Mouse (Mus musculus): ENCODE measurements at regions not wholly inside any gene's neighbourhood (a gene's known extent, or its start where the extent isn't known, plus 50 kb on each side); places are given as distances from the start of the nearest gene placed in this dataset.

- no peak for DNase-seq
- no peak overlapping the region for H3K27ac ChIP-seq (ENCODE audit: insufficient read depth, low read length)
- 83% methylated on average over 5 of the region's 5 CpGs for WGBS
- H3K4me1 ChIP-seq (ENCODE audit: control insufficient read depth, insufficient read depth, low read length), result no peaks in the 10 kb centered on the region
- H3K4me3 ChIP-seq (replicated peaks; ENCODE audit: insufficient read depth, low read depth, low read length), result no peak overlapping the region
- no peak for TF ChIP-seq CTCF (IDR thresholded peaks at IDR 0.05; ENCODE audit: borderline replicate concordance, insufficient read depth, low read depth, low read length)
- H3K27me3 ChIP-seq (ENCODE audit: control insufficient read depth, insufficient read depth, low read length), result no peaks in the 10 kb centered on the region
Measured at GRCm38 (mm10) chr5:26586108-26586507, 230.9 kb upstream of the Dpp6 start.

DNA sequence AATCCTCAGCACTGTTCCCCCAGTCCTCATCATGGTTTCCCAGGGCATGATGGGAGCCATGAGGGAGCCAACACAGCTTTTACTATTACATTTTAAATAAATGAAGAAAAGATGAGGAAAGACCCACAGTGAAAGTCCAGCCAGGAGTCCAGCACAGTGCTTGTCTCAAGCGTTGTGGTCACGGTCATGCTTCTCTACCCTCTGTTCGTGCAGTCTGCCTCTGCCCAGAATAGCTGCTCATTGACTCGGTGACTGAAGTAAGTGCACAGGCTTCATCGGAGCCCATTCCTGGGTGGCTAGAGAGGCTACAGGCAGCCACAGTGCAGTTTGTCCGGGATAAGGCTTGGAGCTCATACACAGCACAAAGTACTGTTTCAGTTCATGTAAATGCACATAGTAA is 226.1 kb upstream of the Dpp6 start:
- Histone ChIP-seq H3K27ac (ENCODE audit: insufficient read depth, low read length) (no peak overlapping the region), H3K27me3 (ENCODE audit: control insufficient read depth, insufficient read depth, low read length) (no peaks in the 10 kb centered on the region), H3K4me1 (ENCODE audit: control insufficient read depth, insufficient read depth, low read length) (no peaks in the 10 kb centered on the region), H3K4me3 (replicated peaks; ENCODE audit: insufficient read depth, low read depth, low read length) (no peak overlapping the region)
- no peak for DNase-seq
- WGBS, result 82% methylated on average over 6 of the region's 6 CpGs
- TF ChIP-seq POLR2A (IDR thresholded peaks at IDR 0.05; ENCODE audit: borderline replicate concordance, insufficient read depth, low read length) (no peak), CTCF (IDR thresholded peaks at IDR 0.05; ENCODE audit: borderline replicate concordance, insufficient read depth, low read depth, low read length) (no peak)

GRCm38 (mm10) chr5:26592341-26592740 is 224.7 kb upstream of the Dpp6 start:
- no peak for DNase-seq
- WGBS, result 92% methylated on average over 3 of the region's 3 CpGs
- H3K27ac ChIP-seq (ENCODE audit: insufficient read depth, low read length), result no peak overlapping the region
- no peaks in the 10 kb centered on the region for H3K4me1 ChIP-seq (ENCODE audit: control insufficient read depth, insufficient read depth, low read length)
- H3K4me3 ChIP-seq (replicated peaks; ENCODE audit: insufficient read depth, low read depth, low read length), result no peak overlapping the region
- TF ChIP-seq CTCF (IDR thresholded peaks at IDR 0.05; ENCODE audit: borderline replicate concordance, insufficient read depth, low read depth, low read length), result no peak
- TF ChIP-seq POLR2A (IDR thresholded peaks at IDR 0.05; ENCODE audit: borderline replicate concordance, insufficient read depth, low read length), result no peak
- H3K27me3 ChIP-seq (ENCODE audit: control insufficient read depth, insufficient read depth, low read length), result no peaks in the 10 kb centered on the region

- no peak overlapping the region for H3K27ac ChIP-seq (ENCODE audit: insufficient read depth, low read length)
- TF ChIP-seq POLR2A (IDR thresholded peaks at IDR 0.05; ENCODE audit: borderline replicate concordance, insufficient read depth, low read length) (no peak), CTCF (IDR thresholded peaks at IDR 0.05; ENCODE audit: borderline replicate concordance, insufficient read depth, low read depth, low read length) (no peak)
- no peak overlapping the region for H3K4me3 ChIP-seq (replicated peaks; ENCODE audit: insufficient read depth, low read depth, low read length)
- 53% methylated on average over 2 of the region's 2 CpGs for WGBS
- no peaks in the 10 kb centered on the region for H3K27me3 ChIP-seq (ENCODE audit: control insufficient read depth, insufficient read depth, low read length)
- DNase-seq, result peak; percentile 18 to 29
- peaks cover 3% of the 10 kb centered on the region; the same call in 1 of the 2 replicates for H3K4me1 ChIP-seq (ENCODE audit: control insufficient read depth, insufficient read depth, low read length)
Measured at GRCm38 (mm10) chr5:26597991-26598390, 219.0 kb upstream of the Dpp6 start.

DNA sequence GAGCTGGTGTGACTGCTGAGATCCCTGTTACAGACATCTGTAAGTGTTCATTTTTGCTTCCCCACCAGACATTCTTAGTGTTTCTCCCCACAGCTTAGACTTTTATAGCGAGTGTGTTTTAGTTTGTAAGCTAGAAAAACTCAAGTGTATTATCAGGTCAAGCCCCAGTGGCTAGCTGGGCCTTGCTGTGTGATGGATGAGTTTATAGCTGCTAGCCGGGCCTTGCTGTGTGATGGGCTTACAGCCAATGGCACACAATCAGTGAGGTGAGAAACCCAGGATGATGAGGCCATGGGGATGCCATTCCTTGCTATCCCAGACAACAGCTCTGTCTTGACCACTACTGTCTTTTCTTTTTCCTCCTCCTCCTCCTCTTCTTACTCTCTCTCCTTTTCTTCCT is 197.7 kb upstream of the Dpp6 start:
- DNase-seq, result no peak
- TF ChIP-seq POLR2A (IDR thresholded peaks at IDR 0.05; ENCODE audit: borderline replicate concordance, insufficient read depth, low read length) (no peak), CTCF (IDR thresholded peaks at IDR 0.05; ENCODE audit: borderline replicate concordance, insufficient read depth, low read depth, low read length) (no peak)
- WGBS, result 64% methylated on average over 2 of the region's 2 CpGs
- no peak overlapping the region for H3K27ac ChIP-seq (ENCODE audit: insufficient read depth, low read length)
- H3K4me1 ChIP-seq (ENCODE audit: control insufficient read depth, insufficient read depth, low read length), result no peaks in the 10 kb centered on the region
- no peaks in the 10 kb centered on the region for H3K27me3 ChIP-seq (ENCODE audit: control insufficient read depth, insufficient read depth, low read length)
- H3K4me3 ChIP-seq (replicated peaks; ENCODE audit: insufficient read depth, low read depth, low read length), result no peak overlapping the region

DNA sequence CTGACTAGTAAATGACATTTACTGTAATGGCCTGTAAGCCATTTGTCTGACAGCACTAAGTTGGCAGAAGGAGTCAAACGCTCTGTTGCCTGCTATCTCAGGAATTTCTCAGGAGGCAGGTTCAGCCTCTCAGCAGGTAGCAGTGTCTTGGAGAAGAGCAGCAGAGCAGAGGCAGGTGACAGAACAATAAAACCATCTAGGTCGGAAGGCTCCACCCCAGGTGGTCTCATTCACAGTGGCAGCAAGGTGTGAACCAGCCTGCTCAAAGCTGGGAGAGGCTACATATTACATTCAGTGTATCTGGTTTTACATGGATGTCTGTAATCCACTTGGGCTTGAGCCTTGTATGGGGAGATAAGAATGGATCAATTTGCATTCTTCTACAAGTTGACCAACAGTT is 194.9 kb upstream of the Dpp6 start:
- H3K27ac ChIP-seq (ENCODE audit: insufficient read depth, low read length), result no peak overlapping the region
- no peaks in the 10 kb centered on the region for H3K27me3 ChIP-seq (ENCODE audit: control insufficient read depth, insufficient read depth, low read length)
- no peak overlapping the region for H3K4me3 ChIP-seq (replicated peaks; ENCODE audit: insufficient read depth, low read depth, low read length)
- 30% methylated on average over 2 of the region's 2 CpGs for WGBS
- no peak for TF ChIP-seq CTCF (IDR thresholded peaks at IDR 0.05; ENCODE audit: borderline replicate concordance, insufficient read depth, low read depth, low read length)
- no peak for TF ChIP-seq POLR2A (IDR thresholded peaks at IDR 0.05; ENCODE audit: borderline replicate concordance, insufficient read depth, low read length)
- no peaks in the 10 kb centered on the region for H3K4me1 ChIP-seq (ENCODE audit: control insufficient read depth, insufficient read depth, low read length)
- DNase-seq, result no peak

GRCm38 (mm10) chr5:26671478-26671877 is 145.5 kb upstream of the Dpp6 start:
- no peak for DNase-seq
- Histone ChIP-seq H3K27ac (ENCODE audit: insufficient read depth, low read length) (no peak overlapping the region), H3K27me3 (ENCODE audit: control insufficient read depth, insufficient read depth, low read length) (no peaks in the 10 kb centered on the region), H3K4me1 (ENCODE audit: control insufficient read depth, insufficient read depth, low read length) (no peaks in the 10 kb centered on the region), H3K4me3 (replicated peaks; ENCODE audit: insufficient read depth, low read depth, low read length) (no peak overlapping the region)
- TF ChIP-seq POLR2A (IDR thresholded peaks at IDR 0.05; ENCODE audit: borderline replicate concordance, insufficient read depth, low read length) (no peak), CTCF (IDR thresholded peaks at IDR 0.05; ENCODE audit: borderline replicate concordance, insufficient read depth, low read depth, low read length) (no peak)
- 85% methylated on average over 1 of the region's 1 CpGs for WGBS

DNA sequence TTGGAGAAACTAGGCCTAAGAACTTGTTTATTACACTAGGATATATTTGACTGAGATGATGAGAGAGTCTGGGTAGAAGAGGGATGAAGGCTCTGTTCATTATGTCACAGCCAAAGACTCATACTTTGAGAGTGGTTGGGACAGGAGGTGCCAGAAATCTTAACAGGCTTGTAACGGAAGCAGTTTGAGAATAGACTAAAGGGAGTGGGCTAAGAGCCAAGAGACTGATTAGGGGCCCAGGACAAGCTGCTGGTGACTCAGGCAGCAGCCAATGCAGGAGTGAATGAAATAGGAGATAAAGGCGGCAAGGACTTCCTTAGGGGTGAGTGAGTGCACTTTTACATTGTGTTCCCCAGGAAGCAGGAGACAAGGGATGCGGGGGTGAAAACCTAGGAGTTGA is 127.2 kb upstream of the Dpp6 start:
- no peak overlapping the region for H3K4me3 ChIP-seq (replicated peaks; ENCODE audit: insufficient read depth, low read depth, low read length)
- H3K27me3 ChIP-seq (ENCODE audit: control insufficient read depth, insufficient read depth, low read length), result no peaks in the 10 kb centered on the region
- no peak overlapping the region for H3K27ac ChIP-seq (ENCODE audit: insufficient read depth, low read length)
- DNase-seq, result no peak
- TF ChIP-seq POLR2A (IDR thresholded peaks at IDR 0.05; ENCODE audit: borderline replicate concordance, insufficient read depth, low read length), result no peak
- no peak for TF ChIP-seq CTCF (IDR thresholded peaks at IDR 0.05; ENCODE audit: borderline replicate concordance, insufficient read depth, low read depth, low read length)
- H3K4me1 ChIP-seq (ENCODE audit: control insufficient read depth, insufficient read depth, low read length), result no peaks in the 10 kb centered on the region
- WGBS, result 45% methylated on average over 3 of the region's 3 CpGs

Data from cerebellum, adult 2 months (tissue).